Mouse (Mus musculus) left cerebral cortex, adult 9 months (tissue): ENCODE results near the gene Tmem178b.

Experiments
- DNase-seq, 2 experiments: peaks; one replicate each; pipeline ENCODE4 v3.0.0; 2022; ENCODE audit warnings: low spot score in 2 of 2

Gene Tmem178b

DNA sequence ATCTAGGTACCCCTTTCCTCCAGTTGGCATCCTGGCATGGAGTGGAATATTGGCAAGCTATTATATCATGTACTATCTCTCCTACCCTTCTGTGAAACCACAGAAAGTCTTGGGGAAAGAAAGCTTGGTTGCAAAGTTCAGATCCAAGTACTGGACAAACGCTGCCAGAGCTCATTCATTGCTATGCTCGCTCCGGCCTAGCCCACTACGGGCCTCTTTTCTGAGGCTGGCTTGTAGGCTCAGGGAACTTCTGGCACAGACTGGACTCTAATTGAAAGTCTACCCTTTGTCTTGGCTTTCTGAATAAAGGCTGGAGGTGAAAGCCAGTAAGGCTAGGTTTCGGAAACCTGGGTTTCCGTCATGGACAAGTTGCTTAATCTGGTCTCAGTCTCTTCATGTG is 44.7 kb downstream of the Tmem178b start:
- no peak for DNase-seq

DNA sequence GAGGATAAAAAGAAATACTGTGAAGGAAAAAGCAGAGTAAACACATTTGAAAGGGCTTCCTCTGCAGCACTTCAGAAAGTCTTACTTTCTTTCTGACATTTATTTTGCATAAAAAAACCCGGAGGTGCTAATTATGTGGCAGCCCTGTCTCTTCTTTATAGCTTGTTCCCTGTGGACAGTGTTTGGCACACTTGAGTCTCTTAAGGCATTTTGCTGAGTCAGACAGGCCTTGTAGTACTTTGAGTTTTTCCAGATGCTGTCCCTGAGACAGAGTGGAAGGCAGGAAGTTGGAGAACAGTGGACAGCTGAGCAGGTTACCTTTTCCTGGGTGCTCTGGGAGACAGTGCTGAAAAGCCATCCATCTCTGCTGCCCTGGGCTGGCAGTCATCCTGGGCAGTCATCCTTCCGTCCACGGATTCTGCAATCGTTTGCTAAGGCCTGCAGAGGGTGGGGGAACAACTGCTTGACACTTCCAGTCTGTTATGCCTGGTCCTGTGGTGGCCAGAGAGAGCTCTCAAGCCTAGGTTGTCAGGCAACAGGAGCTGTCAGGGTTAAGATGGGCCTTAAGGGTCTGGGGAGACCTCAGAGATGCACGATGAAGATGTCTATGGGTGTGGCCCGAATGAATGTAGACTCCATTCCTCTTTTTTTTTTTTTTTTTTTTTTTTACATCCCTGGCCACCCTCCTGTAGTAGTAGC is 46.1 kb downstream of the Tmem178b start:
- DNase-seq = no peak

DNA sequence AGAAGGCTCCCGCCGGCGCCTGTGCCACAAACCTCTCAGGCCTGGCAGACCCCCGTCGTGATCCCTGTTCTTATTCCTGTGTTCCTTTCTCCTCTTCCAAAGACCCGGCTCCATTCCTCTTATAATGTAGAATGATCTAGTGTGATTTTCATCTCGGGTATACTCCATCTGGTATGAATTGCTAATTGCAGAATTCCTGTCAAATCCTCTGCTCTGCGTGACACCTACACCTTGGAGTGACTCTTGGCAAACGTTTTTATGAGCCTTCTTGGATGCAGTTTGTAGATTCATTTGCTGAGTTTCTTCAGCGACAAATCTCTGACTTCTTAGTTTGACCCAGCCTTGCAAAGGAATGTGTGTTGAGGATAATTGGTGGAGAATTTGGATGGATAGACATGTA is 53.4 kb downstream of the Tmem178b start:
- DNase-seq = no peak

- no peak for DNase-seq
Observed at GRCm38 (mm10) chr6:39936590-39936989, 63.5 kb downstream of the Tmem178b start.

- DNase-seq = no peak
Observed at GRCm38 (mm10) chr6:39940920-39941319, 67.8 kb downstream of the Tmem178b start.

- no peak for DNase-seq
Observed at GRCm38 (mm10) chr6:39944854-39945253, 71.8 kb downstream of the Tmem178b start.

DNA sequence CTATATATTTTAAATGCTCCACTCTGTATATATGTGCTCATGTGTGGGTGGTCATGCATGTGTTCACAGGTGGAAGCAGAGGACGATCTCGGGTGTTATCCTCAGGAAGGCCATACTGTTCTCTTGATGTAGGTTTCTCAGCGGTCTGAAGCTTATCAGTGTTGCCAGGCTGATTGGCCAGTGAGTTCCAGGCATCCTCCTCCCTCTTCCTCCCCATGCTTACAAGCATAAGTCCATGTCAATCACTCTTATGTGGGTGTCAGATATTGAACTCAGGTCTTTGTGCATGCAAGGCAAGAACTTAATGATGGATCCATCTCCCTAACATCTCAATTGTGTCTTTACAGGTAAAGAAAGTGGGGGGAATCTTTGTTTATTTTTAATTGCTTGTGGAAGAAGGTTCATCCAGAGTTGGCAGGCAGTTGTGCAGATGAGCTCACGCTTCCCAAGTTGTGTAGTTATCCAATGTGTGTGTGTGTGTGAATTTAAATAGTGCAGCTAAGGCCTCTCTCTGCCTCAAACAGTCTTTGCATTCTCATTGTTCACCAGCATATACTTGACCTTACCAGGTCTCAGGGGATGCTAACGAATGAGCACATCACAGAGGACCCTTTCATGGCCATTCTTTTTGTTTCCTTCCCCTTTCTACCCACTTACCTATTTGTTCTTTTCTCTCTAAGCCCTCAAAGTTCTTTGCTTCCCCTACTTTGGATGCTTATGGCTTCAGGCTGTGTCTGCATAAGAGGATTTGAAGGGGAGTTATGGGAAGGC is 72.8 kb downstream of the Tmem178b start:
- DNase-seq = no peak

DNA sequence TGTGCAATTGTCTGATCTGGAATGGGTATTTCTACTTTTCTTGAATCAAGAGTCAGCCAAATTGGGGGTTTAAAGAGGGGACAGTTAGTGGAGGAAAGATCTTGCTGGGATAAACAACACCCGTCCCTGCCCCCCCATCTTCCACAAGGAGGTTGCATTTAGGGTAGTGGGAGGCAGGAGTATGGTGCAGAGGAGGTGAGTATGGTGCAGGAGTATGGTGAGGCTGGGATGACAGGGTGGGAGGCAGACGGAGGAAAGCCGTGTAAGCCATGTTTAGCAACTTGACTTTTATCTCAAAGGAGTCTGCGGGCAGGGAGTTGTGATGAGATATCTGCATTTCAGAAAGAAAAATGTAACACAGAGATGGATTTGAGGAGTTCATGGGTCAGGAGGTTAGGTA is 73.5 kb downstream of the Tmem178b start:
- DNase-seq = peak in 1 of 2 experiments; percentile 32

DNA sequence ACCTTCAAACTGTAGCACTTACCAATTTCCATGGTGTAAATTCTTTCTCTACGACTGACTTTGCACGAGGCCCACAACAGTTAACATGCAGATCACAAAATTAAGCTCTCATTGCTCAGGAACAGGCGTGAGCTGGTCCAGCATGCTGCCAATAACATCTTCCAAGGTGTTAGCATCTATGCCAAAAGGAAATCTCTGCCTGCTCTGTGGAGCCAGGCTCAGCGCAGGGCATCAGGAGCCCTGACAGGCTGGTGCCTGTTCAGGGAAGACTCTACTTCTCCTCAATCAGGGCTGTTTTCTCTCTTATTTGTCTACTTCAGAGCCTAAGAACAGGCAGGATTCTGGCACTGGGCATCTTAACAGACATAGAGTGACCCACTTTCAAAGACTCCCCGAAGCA is 80.9 kb downstream of the Tmem178b start:
- no peak for DNase-seq

- DNase-seq = no peak
Observed at GRCm38 (mm10) chr6:39955211-39955610, 82.1 kb downstream of the Tmem178b start.

- no peak for DNase-seq
Observed at GRCm38 (mm10) chr6:39964606-39965005, 91.5 kb downstream of the Tmem178b start.

- DNase-seq = no peak
Observed at GRCm38 (mm10) chr6:39970281-39970680, 97.2 kb downstream of the Tmem178b start.

DNA sequence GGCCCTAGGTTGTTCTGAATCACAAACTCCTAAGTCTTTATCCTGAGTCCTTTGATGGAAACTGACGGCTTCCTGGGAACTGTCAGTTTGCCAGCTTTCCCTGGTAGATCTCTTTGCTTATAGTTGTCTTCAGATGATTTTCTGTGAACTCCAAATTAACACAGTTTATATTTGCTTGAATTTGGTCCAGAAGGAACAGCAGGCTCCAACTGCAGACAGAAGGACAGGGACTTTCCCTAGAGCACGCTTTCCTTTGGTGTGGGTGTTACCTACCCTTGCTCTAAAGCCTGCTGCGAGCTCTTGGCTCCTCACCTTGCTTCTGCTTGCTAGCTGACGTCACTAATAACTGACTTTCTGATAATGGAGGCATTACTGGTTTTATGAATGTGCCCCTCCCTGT is 105.9 kb downstream of the Tmem178b start:
- peak in 1 of 2 experiments; percentile 55 for DNase-seq

GRCm38 (mm10) chr6:39990772-39991171 is 117.7 kb downstream of the Tmem178b start:
- DNase-seq = no peak

GRCm38 (mm10) chr6:39991922-39992321 is 118.9 kb downstream of the Tmem178b start:
- DNase-seq = no peak

- DNase-seq = no peak
Observed at GRCm38 (mm10) chr6:40006006-40006765, 133.1 kb downstream of the Tmem178b start.

GRCm38 (mm10) chr6:40008166-40008907 is 135.3 kb downstream of the Tmem178b start:
- no peak for DNase-seq

DNA sequence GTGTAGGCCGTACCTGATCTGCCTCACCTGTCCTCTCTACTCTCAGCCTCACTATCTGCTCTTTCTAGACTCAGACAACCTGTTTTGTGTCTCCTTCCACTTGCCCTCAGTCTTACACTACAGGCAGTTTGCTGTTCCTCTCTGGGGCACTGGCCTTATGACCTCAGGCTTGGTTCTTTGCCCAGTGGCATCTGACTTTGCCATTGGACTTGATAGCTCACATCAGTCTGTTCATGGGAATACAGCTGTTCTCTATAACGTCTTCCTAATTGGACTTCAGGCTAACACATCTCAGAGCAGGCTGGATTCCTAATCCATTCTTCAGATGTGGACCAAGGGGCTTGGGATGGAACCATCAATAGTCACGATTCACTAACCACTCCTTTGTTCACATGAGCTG is 136.6 kb downstream of the Tmem178b start:
- no peak for DNase-seq

DNA sequence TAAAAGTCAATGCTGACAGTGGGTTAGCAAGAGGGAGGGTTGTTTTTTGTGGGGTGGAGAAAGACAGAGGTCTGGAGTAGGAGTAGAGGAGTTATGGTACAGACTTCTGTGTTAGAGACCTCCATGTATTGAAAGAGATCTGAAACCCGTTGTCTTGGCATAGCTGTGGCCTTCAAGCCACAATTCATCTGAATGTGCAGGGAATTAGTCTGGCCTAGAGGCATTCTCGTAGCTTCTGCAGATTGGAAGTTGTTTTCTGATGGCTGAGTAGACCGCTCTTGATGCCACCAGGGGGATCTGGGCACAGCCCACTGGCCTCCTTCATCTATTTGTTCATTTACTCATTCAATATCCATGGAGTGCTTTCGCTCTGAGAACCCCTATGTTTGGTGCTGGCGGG is 138.0 kb downstream of the Tmem178b start:
- no peak for DNase-seq

DNA sequence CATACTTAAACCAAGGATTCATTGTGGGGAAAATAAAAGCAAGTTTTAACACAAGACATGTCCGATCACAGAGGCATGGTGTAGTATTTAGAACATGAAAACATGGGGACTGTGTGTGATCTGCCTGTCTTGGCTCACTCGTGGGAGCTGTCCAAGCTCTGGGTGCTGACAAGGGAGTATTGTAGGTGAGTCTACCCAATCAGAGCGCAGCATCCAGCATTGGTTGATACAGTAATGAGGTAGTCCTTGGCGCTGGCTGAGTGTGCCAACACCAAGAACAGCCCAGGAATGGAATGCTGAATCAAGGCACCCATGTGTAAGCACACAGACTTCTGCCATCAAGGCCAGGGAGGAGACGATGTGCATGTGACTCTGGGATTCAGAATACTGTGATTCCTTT is 138.5 kb downstream of the Tmem178b start:
- DNase-seq = peak in 1 of 2 experiments; percentile 29

DNA sequence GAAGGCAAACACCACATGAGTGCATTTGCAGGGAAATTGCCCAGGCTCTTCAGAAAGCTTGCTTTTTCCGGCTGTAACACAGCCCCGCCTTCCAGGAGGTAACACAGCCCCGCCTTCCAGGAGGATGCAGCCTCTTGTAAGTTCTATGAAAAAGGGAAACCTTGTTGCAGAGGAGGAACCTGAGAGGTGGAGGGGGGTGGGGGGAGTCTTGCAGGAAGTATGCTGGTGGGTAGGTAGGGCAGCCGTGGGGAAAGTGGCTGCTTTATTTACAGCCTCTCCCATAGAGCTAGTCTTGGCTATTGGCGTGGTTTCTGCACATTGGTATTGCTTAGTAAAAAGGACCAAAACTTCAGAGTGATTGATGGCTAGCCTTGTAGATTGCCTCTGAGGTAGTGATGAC is 140.3 kb downstream of the Tmem178b start:
- no peak for DNase-seq

DNA sequence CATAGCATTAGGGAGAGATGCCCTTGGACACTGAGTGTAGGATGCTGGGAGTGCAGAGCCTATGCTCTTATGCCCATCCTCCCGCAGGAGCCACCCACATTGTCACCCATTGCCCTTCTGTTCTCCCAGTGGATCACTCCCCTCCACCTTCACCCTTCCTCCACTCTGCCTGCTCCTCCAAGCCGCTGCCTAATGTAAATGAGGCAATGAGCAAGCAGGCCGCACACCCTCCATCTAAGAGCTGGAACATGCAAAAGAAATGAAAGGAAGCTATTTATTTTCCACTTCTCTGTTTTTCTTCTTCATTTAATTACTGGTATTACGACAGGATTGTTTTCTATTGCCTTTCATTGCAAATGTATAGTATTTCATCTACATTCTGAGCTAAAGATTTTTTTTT is 142.1 kb downstream of the Tmem178b start:
- DNase-seq = no peak
